Mouse (Mus musculus): Measurements from ENCODE around the gene Pkp1.

- TF ChIP-seq POLR2A (IDR thresholded peaks at IDR 0.05; ENCODE audit: low read depth, low read length): no peak
- TF ChIP-seq CTCF (IDR thresholded peaks at IDR 0.05; ENCODE audit: borderline replicate concordance, insufficient read depth, low read length): no peak
Measured at GRCm38 (mm10) chr1:135821780-135822179, 97.2 kb downstream of the Pkp1 start.
